Mouse (Mus musculus) forebrain, postnatal 0 days (tissue): ENCODE results near the gene Gm27027. TPM values are rescaled to one million over a fixed set of nuclear protein-coding genes. Genes with fewer than 3 reads are reported as not detected.

ENCODE experiments used
- ATAC-seq: fragments of 200-750 bp; cut with Nextera tagmentation; 2 replicates; pipeline ENCODE4 v1.8.0; 2017; ENCODE audit warnings: mild to moderate bottlenecking, moderate library complexity
- DNase-seq: peaks from one replicate; pipeline ENCODE4 v3.0.0-alpha.2; 2015
- H3K27ac ChIP-seq: fragments of 300-500 bp; sonication (generic); 2 replicates; pipeline ENCODE4 v1.5.1; 2014; ENCODE audit warnings: low read depth, mild to moderate bottlenecking, antibody characterized with exemption, low read length, moderate library complexity, mixed read lengths
- H3K27me3 ChIP-seq: fragments of 300-500 bp; sonication (generic); 2 replicates; pipeline ENCODE4 v1.6.1; 2014; ENCODE audit warnings: mild to moderate bottlenecking, low read length, mixed read lengths; ENCODE audit not compliant: insufficient read depth
- H3K36me3 ChIP-seq: fragments of 300-500 bp; sonication (generic); 2 replicates; pipeline ENCODE4 v1.6.1; 2014; ENCODE audit warnings: mild to moderate bottlenecking, moderate library complexity; ENCODE audit not compliant: insufficient read depth
- H3K4me1 ChIP-seq: fragments of 300-500 bp; sonication (generic); 2 replicates; pipeline ENCODE4 v1.6.1; 2014; ENCODE audit warnings: antibody characterized with exemption; ENCODE audit not compliant: insufficient read depth
- H3K4me2 ChIP-seq: fragments of 300-500 bp; sonication (generic); 2 replicates; pipeline ENCODE4 v1.6.1; 2014; ENCODE audit warnings: low read depth, mild to moderate bottlenecking, moderate library complexity
- H3K4me3 ChIP-seq: fragments of 300-500 bp; sonication (generic); 2 replicates; pipeline ENCODE4 v1.5.1; 2014; ENCODE audit warnings: low read depth, low read length, mixed read lengths
- H3K9ac ChIP-seq: fragments of 300-500 bp; sonication (generic); 2 replicates; pipeline ENCODE4 v1.6.1; 2014; ENCODE audit warnings: mild to moderate bottlenecking
- H3K9me3 ChIP-seq: fragments of 300-500 bp; sonication (generic); 2 replicates; pipeline ENCODE4 v1.6.1; 2016; ENCODE audit warnings: low read length
- CTCF ChIP-seq: sonication (generic); IDR thresholded peaks from 2 replicates; pipeline ENCODE4 v1.5.1; 2016; ENCODE audit warnings: antibody characterized with exemption, control low read depth, low read depth
- WGBS: fragments of 180-500 bp; shearing (Covaris S2); extraction: QIAGEN DNeasy Blood & Tissue Kit; methylation state at CpG from one replicate; pipeline ENCODE4 v1.1.7; 2014; 5-methylcytosine and 5-hydroxymethylcytosine counted together
- polyA plus RNA-seq: library from polyadenylated mRNA; unstranded; fragments of >200 nt; fragmentation: Nextera tagmentation; extraction: Ambion mirVana; gene quantifications from 2 replicates; pipeline ENCODE4 v1.2.1, GENCODE M21; 2015
- total RNA-seq: library from RNA; depleted of rRNA; stranded (reverse); fragments of >200 nt; gene quantifications from 2 replicates; pipeline ENCODE4 v1.2.3, GENCODE M21; 2014

Gene Gm27027
- total and polyA plus RNA-seq, 2 experiments from 2014 or later = not detected

DNA sequence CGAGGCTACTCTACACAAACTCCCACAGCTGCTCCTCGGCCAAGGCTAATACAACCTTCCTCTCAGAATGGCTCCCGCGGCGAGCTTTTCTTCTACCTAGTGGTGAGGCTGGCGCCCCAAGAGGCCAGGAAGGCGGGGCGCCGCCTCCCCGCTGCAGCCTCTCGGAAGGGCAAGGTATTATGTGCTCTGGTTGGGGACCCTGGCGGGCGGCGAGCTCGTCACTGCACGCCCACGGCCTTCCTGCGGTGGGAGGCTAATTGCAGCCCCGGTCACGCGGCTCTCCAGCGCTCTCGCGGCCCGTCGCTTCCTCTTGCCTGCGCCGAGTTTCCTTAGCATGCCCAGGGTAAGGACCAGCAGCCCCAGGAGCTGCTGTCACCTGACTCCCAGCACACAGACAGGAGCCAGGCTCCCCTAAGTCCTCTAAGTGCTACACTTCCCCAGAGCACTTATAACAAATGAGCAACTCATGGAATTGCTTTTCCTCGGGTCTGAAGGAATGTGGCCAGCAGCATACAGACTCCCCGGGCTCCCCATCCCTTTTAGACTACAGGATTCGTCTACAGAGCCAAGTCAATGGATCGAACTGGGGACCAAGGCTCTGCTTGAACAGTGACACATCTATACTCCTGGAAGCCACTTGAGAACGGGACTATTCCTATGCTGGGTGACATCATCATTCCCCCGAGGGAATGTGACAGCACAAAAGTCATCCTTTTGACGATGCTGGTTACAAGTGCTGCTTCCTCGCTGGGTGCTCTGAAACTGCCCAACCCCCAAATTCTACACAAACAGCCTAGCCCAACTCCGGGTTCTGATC lies 19.5 kb downstream of the Gm27027 start:
- Histone ChIP-seq H3K4me1 (peaks cover 14% of the 10 kb centered on the region), H3K27me3 (no peaks in the 10 kb centered on the region), H3K27ac (peak overlapping the region; percentile 73), H3K4me3 (peak overlapping the region; percentile 36), H3K9ac (peak overlapping the region; percentile 68), H3K9me3 (no peaks in the 10 kb centered on the region), H3K4me2 (peak overlapping the region; percentile 74), H3K36me3 (peaks cover 23% of the 10 kb centered on the region)
- DNase-seq = peak; percentile 72
- peak; percentile 56 for TF ChIP-seq CTCF
- WGBS = 2% methylated on average over 37 of the region's 37 CpGs
- ATAC-seq = peak; percentile 82

DNA sequence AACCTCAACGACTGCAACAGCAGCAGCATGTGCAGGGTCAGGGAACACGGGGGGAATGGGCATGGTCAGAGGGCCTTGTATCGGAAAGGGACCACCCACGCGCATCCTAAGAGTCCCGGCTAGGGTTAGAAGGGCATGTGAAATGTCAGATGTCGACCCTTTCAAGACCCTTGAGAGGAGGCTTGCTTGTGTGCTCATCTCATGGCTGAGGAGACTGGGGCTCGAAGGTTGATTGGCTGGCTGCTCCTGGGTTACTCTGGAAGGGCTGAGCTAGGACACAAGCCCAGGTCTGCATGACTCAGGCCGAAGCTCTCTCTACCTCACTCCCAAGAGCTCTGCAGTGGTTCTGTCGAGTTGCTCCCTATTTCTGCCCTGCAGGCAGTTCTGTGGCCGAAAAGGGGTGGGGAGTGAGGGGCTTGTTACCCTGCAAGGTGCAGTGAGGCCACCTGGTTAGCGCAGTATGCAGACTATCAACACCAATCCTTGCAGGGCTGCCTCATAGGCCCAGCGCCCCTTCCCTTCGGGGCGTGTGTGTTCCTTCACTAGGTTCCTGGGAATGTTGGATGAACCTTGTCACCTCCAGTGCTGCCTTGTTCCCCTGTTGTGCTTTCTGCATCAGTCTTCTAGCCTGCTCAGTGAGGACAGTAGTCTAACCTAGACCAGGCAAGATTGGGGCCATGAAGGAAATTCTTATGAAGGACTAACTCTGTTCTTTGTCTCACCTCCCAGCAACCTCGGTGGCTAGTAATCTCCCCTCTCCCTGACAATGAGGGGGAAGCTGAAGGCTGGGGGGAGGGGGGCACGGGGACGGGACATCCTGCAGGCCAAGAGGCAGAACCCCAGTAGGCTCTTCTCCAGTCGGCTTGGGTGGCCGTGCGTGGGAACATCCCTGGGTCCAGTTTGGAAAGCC lies 20.4 kb downstream of the Gm27027 start:
- Histone ChIP-seq H3K9me3 (no peaks in the 10 kb centered on the region), H3K9ac (peak overlapping the region; percentile 68), H3K4me3 (peak overlapping the region; percentile 36), H3K27ac (peak overlapping the region; percentile 73), H3K4me1 (peaks cover 14% of the 10 kb centered on the region), H3K27me3 (no peaks in the 10 kb centered on the region), H3K36me3 (peaks cover 14% of the 10 kb centered on the region; the same call in 1 of the 2 replicates), H3K4me2 (peak overlapping the region; percentile 74)
- no peak for DNase-seq
- 26% methylated on average over 21 of the region's 21 CpGs for WGBS
- no peak for TF ChIP-seq CTCF
- no peak; the same call in 1 of the 2 replicates for ATAC-seq

DNA sequence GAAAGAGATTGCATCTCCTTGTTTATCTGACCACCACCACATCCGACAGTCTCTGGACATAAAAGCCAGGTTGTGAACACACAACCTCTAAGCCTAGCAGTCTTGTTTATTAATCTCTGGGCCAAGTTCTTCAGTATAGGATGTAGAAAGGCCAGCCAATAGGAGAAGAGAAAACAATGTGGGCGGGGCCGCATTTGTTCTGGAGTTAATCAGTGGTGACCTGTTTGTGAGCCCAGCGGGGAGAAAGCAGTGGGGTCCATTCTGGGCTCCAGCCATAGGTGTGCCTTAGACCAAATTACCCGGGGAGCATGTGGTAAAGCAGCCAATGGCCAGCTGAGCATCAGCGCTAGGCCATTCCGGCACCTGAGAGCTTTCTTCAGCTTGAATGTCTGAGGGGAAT lies 21.1 kb downstream of the Gm27027 start:
- DNase-seq (no peak), ATAC-seq (no peak)
- Histone ChIP-seq H3K9ac (no peak overlapping the region), H3K4me3 (no peak overlapping the region), H3K36me3 (0 out of 2 replicates have a peak, but pooled peaks cover 7% of the 10 kb centered on the region), H3K27ac (no peak overlapping the region), H3K9me3 (no peaks in the 10 kb centered on the region), H3K4me1 (peaks cover 14% of the 10 kb centered on the region), H3K4me2 (no peak overlapping the region), H3K27me3 (no peaks in the 10 kb centered on the region)
- 43% methylated on average over 7 of the region's 7 CpGs for WGBS
- no peak for TF ChIP-seq CTCF

DNA sequence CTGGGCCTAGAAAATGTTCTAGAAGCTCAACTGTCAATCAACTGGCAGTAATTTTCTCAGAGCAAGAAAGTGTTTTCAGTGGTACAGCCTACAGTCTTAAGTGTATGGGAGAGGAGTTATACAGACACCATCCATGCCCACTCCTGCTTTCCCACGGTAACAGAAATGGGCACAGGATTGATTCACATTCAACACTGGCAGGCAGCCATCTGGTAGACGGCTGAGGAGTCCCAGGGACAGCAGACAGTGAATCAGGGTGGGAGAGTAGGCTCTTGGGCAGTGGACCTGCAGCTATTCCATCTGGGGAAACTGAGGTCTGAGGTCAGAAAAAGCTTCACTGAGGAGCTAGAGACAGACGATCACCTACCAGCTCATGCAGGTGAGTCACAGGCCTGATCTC lies 24.5 kb downstream of the Gm27027 start:
- ATAC-seq (no peak), DNase-seq (no peak)
- Histone ChIP-seq H3K4me3 (no peak overlapping the region), H3K27me3 (no peaks in the 10 kb centered on the region), H3K4me2 (no peak overlapping the region), H3K36me3 (no peaks in the 10 kb centered on the region), H3K9me3 (no peaks in the 10 kb centered on the region), H3K27ac (no peak overlapping the region), H3K4me1 (peaks cover 9% of the 10 kb centered on the region), H3K9ac (no peak overlapping the region)
- WGBS = 50% methylated on average over 3 of the region's 3 CpGs
- no peak for TF ChIP-seq CTCF

DNA sequence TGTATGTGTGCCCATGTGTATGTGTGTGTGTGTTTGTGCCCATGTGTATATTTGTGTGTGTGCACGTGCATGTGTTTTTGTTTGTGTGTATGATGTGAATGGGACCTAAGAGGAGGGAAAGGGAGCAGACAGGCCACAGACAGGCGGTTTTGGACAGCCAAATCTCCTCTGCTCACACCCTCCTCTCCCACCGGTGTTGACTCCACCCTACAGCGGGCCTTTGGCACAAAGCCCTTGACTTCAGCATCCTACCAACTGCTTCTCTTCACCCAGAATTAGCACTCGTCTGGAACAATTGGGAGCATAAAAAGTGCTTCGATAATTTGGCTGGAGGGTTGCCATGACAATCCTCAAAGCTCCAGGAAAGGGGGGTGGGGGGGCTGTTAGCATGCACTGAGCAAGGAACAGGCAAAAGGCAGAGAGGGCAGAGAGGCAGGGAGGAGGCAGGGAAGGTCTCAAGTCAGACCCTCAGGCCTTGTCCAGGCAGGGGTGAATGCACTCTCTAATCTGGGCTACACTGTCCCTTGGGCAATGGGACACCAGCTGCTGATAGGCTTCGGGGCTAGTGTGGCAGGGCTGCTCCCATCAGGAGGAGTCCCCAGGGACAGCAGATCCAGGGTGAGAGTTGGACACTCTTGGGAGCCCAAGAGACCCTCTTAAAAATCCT lies 31.5 kb downstream of the Gm27027 start:
- Histone ChIP-seq H3K27me3 (no peaks in the 10 kb centered on the region), H3K9me3 (no peaks in the 10 kb centered on the region), H3K27ac (peak overlapping the region; percentile 59), H3K9ac (no peak overlapping the region), H3K36me3 (no peaks in the 10 kb centered on the region), H3K4me3 (no peak overlapping the region), H3K4me1 (0 out of 2 replicates have a peak, but pooled peaks cover 12% of the 10 kb centered on the region), H3K4me2 (no peak overlapping the region)
- DNase-seq = peak; percentile 76
- no peak for TF ChIP-seq CTCF
- WGBS = 15% methylated on average over 7 of the region's 7 CpGs
- peak; percentile 80 for ATAC-seq

DNA sequence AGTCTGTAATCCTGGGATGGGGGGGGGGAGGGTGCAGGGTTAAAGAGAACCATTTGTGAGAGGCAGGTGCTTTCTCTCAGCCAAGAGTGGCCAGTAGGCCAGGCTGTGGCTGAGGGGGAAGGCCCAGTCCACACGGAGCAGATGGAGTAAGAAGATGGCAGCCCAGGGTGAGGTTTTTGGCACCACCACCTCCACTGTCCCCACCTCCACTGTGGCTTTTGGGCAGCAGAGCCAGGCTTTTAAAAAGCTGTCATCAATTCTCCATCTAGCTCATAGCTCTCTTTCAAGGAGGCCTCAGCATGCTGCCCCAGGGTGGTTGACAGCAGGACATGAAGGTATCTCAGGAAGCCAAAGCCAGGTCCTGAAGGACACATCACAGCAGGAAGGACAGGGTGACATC lies 32.4 kb downstream of the Gm27027 start:
- DNase-seq (no peak), ATAC-seq (no peak)
- H3K4me1 ChIP-seq = 0 out of 2 replicates have a peak, but pooled peaks cover 12% of the 10 kb centered on the region
- no peaks in the 10 kb centered on the region for H3K36me3 ChIP-seq
- no peak overlapping the region for H3K4me2 ChIP-seq
- H3K4me3 ChIP-seq = no peak overlapping the region
- TF ChIP-seq CTCF = no peak
- H3K27me3 ChIP-seq = no peaks in the 10 kb centered on the region
- H3K9me3 ChIP-seq = no peaks in the 10 kb centered on the region
- WGBS = 80% methylated on average over 1 of the region's 1 CpGs
- no peak overlapping the region for H3K9ac ChIP-seq
- H3K27ac ChIP-seq = 0 out of 2 replicates have a peak overlapping the region, but pooled peaks have one; percentile 15
